Mouse (Mus musculus) B cell, adult (primary cell): ENCODE results near the gene Spn. TPM values are rescaled to one million over a fixed set of nuclear protein-coding genes. Genes with fewer than 3 reads are reported as not detected.

Experiments used
- total RNA-seq: library from RNA; stranded (reverse); gene quantifications from 4 replicates; pipeline ENCODE4 v1.2.4, GENCODE M21; 2023; ENCODE audit not compliant: inconsistent age

Spn gene
- total RNA-seq = 6.5 to 8.8 TPM (median 7.3 TPM) in 4 replicates

DNA sequence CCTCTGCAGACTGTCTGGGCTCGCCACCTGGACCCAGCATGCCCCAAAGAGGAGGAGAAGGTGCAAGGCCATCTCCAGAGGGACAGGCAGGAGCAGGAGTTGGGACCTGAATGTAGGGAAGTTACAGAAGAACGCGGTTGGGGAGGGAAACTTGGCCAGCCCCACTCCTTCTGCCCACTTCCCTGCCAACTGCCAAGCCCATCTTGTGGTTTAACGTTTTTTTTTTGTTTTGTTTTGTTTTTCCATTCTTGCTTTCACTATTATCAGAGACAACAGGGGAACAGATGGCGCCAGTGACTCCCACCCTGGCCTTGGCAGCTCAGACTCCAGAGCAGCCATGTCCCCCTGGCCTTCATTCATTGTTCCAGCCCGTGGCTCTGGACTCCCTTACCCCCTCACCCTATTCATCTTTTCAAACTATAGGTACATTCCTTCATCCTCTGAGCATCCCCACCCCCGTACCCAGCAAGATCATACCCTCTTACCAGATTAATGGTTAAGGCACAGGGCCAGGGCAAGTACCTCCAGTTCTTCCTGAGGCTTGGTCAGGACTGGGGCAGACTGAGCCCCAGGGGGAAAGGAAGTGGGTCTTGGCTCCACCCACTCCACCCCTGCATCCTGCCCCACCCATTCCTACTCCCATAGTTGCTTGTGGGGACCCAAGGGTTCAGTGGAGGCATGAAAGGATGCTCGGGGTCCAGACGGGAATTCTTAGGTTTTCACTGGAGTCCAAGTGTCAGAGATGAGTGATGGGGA, at the start of gene Spn:
Gene Spn, minus strand, starts transcription at position 562 of the 756 bp plus-strand sequence.

DNA sequence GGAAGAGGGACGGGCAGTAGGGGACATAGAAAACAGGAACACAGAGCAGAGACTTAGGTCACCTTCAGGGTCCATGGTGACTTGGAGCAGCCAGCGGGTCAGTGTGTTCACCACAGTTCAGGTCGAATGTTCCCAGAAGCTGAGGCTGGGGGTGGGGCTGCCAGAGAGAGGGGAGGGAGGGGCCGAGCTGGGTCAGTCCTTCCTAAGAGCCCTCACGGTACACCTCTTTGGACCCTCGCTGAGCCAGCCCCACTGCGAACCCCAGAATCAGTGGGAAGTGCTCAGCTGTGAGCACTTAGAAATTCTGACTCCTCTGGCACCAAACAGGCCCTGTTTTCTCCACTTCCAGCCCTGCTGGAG, 15.7 kb downstream of the Spn start, which contains the start of gene Qprt:
Gene Qprt, minus strand, starts transcription at position 316 of the 360 bp plus-strand sequence.

DNA sequence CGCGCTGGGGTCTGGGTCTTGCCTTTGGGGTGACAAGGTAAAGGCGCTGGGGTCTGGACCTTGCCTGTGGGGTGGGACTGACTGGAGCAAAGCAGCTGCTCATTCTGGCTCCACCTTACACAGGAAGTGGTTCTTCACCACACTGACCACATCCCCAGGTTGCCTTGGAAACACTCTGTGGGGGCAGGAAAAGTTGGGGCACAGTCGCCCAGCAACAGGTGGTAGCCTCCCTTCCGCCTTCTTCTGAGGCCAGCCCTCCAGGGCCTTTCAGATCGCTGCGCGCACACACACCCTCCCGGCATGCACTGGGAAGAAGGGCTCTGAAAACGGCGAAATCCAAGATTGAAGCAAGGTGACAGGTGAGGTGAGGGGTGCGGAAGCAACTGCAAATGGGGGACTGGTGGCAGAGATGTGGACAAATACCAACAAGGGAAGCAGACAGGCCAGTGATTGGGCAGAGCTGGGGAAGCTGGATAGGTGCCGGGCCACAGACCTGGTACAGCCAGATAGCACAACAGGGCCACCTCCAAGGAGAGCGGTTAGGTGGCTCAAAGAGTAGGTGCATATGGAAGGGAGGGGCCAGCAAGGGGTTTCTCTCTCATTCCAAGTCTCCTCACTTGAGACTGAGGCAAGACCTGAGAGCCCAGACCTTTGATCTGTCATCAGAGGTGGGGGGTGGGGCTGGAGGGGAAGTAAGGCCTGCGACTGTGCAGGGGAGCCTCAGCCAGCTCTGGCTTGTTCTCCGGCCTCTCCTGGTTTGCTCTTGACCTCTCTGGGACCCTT, 46.3 kb downstream of the Spn start, which contains the start of gene AI467606:
Gene AI467606, plus strand, starts transcription at position 246 of the 783 bp plus-strand sequence.

DNA sequence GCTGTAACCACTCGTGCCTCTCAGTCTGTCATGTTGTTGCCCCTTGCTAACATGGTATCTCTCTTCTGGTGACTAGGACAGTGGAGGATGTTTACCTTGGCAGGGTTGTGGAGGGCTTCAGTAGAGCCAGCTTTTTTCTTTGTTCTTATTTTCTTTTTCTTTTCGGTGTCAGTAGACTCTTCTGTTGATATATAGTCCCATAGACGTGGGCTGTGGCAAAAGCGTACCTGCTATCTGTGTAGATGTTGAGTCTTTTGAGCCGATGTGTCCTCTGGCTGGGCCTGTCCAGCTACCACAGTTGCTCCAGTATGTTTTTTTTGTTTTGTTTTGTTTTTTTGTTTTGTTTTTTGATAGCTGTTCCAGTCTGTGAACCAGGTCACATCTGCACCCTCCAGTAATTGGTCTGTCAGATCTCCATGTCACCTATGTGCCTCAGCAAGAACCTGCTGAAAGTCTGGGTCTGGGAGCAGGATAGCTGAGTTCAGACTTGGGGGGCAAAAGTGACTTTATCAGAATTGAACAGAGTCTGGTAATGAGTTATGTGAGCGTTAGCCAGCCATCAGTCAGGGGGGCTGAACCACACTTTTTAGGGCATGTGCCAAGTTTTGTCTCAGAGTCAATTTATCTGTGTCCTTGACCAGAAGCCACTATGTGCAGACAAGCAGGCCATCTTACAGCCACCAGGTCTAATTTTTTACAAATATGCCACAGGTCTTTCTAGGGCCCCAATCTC, 50.2 kb downstream of the Spn start, which contains the start of gene Zg16:
Gene Zg16, minus strand, starts transcription at position 51 of the 733 bp plus-strand sequence.

Other genes with a start within 250 kb of the Spn start
- 36.7 to 44.6 TPM (median 41.0 TPM) in 4 replicates for gene Tmem219, start 214.9 kb downstream of the Spn start, total RNA-seq
- 34.7 to 41.2 TPM (median 38.6 TPM) in 4 replicates for gene Kctd13, start 208.9 kb downstream of the Spn start, total RNA-seq
- gene Asphd1, start 188.2 kb downstream of the Spn start, total RNA-seq = not detected in 4 replicates
- gene Sez6l2, start 187.3 kb downstream of the Spn start, total RNA-seq = 4.5 to 6.9 TPM (median 5.5 TPM) in 4 replicates
- 66.9 to 70.5 TPM (median 68.4 TPM) in 4 replicates for gene Cdipt, start 161.9 kb downstream of the Spn start, total RNA-seq
- 0.54 to 1.4 TPM (median 1.3 TPM) in 4 replicates for gene Cdiptos, start 161.7 kb downstream of the Spn start, total RNA-seq
- 41.1 to 44.2 TPM (median 42.9 TPM) in 4 replicates for gene Mvp, start 123.2 kb downstream of the Spn start, total RNA-seq
- gene Pagr1b, start 121.3 kb downstream of the Spn start, total RNA-seq = 6.5 to 7.8 TPM (median 6.7 TPM) in 3 of 4 replicates, not detected in the other
- gene Pagr1a, start 120.5 kb downstream of the Spn start, total RNA-seq = 3.8 to 30.1 TPM (median 20.5 TPM) in 3 of 4 replicates, not detected in the other
- gene Gm42742, start 116.7 kb downstream of the Spn start, total RNA-seq = 26.9 to 42.2 TPM (median 37.4 TPM) in 4 replicates
- 1.2 to 1.6 TPM (median 1.4 TPM) in 4 replicates for gene Prrt2, start 116.6 kb downstream of the Spn start, total RNA-seq
- 211 to 222 TPM (median 215 TPM) in 4 replicates for gene Maz, start 110.8 kb downstream of the Spn start, total RNA-seq
- gene Kif22, start 95.4 kb downstream of the Spn start, total RNA-seq = 2.8 to 4.5 TPM (median 3.0 TPM) in 4 replicates
- gene Zg16, start 50.5 kb downstream of the Spn start, total RNA-seq = 2.3 to 4.0 TPM (median 2.6 TPM) in 3 of 4 replicates, not detected in the other
- 46.0 to 63.9 TPM (median 57.5 TPM) in 4 replicates for gene AI467606, start 46.5 kb downstream of the Spn start, total RNA-seq
- 0.42 to 1.1 TPM (median 0.59 TPM) in 4 replicates for gene Qprt, start 15.6 kb downstream of the Spn start, total RNA-seq
- 76.0 to 79.5 TPM (median 77.9 TPM) in 4 replicates for gene Cd2bp2, start 58.2 kb upstream of the Spn start, total RNA-seq
- 54.5 to 63.3 TPM (median 58.6 TPM) in 4 replicates for gene Tbc1d10b, start 70.6 kb upstream of the Spn start, total RNA-seq
- gene Mylpf, start 71.1 kb upstream of the Spn start, total RNA-seq = 5.3 to 13.4 TPM (median 8.4 TPM) in 4 replicates
- gene Zfp553, start 95.2 kb upstream of the Spn start, total RNA-seq = 9.1 to 13.5 TPM (median 10.3 TPM) in 4 replicates
- 393 to 439 TPM (median 415 TPM) in 4 replicates for gene Sept1, start 95.3 kb upstream of the Spn start, total RNA-seq
- gene Zfp771, start 106.5 kb upstream of the Spn start, total RNA-seq = 14.8 to 24.2 TPM (median 17.5 TPM) in 4 replicates
- gene Dctpp1, start 122.9 kb upstream of the Spn start, total RNA-seq = 13.9 to 18.3 TPM (median 14.3 TPM) in 4 replicates
- gene Sephs2, start 136.2 kb upstream of the Spn start, total RNA-seq = 28.1 to 30.4 TPM (median 28.4 TPM) in 4 replicates
- gene Itgal, start 158.4 kb upstream of the Spn start, total RNA-seq = 116 to 127 TPM (median 121 TPM) in 4 replicates
- 1.7 to 3.4 TPM (median 2.6 TPM) in 4 replicates for gene Zfp768, start 207.8 kb upstream of the Spn start, total RNA-seq
- gene Zfp747, start 238.2 kb upstream of the Spn start, total RNA-seq = 11.0 to 14.9 TPM (median 12.9 TPM) in 4 replicates
- gene 9130019O22Rik, start 249.3 kb upstream of the Spn start, total RNA-seq = 3.5 to 3.9 TPM (median 3.6 TPM) in 4 replicates